Mouse (Mus musculus) stomach, embryonic 16.5 days (tissue): ENCODE measurements at regions not wholly inside any gene's neighbourhood (a gene's known extent, or its start where the extent isn't known, plus 50 kb on each side); places are given as distances from the start of the nearest gene placed in this dataset.
A peak's percentile ranks its signal among the peaks of the same experiment; 100 is the strongest.
"Not testable (repeated sequence)": the region's sequence is repeated elsewhere in the genome, so short reads cannot be mapped to it uniquely, and the experiment has no call there.

Experiments
- ATAC-seq: fragments of 200-750 bp; cut with Nextera tagmentation; 2 replicates; pipeline ENCODE4 v1.8.0; 2017; ENCODE audit warnings: moderate number of reproducible peaks, moderate TSS enrichment; ENCODE audit not compliant: insufficient read depth, low FRiP score
- H3K27ac ChIP-seq: fragments of 300-500 bp; sonication (generic); 2 replicates; pipeline ENCODE4 v1.5.1; 2014; ENCODE audit warnings: low read length
- H3K27me3 ChIP-seq: fragments of 300-500 bp; sonication (generic); 2 replicates; pipeline ENCODE4 v1.6.1; 2014; ENCODE audit warnings: low read length, control low read depth, mixed read lengths; ENCODE audit not compliant: control insufficient read depth, insufficient read depth
- H3K36me3 ChIP-seq: fragments of 300-500 bp; sonication (generic); 2 replicates; pipeline ENCODE4 v1.6.1; 2014; ENCODE audit warnings: low read length; ENCODE audit not compliant: control insufficient read depth, insufficient read depth
- H3K4me1 ChIP-seq: fragments of 300-500 bp; sonication (generic); 2 replicates; pipeline ENCODE4 v1.6.1; 2014; ENCODE audit warnings: low read length, control low read depth, mixed read lengths; ENCODE audit not compliant: control insufficient read depth, insufficient read depth
- H3K4me2 ChIP-seq: fragments of 300-500 bp; sonication (generic); 2 replicates; pipeline ENCODE4 v1.6.1; 2014; ENCODE audit warnings: low read depth, low read length, mixed read lengths
- H3K4me3 ChIP-seq: fragments of 300-500 bp; sonication (generic); replicated peaks from 2 replicates; pipeline ENCODE4 v1.5.1; 2014; ENCODE audit warnings: mild to moderate bottlenecking, low read length
- H3K9ac ChIP-seq: fragments of 300-500 bp; sonication (generic); 2 replicates; pipeline ENCODE4 v1.6.1; 2014; ENCODE audit warnings: low read length
- H3K9me3 ChIP-seq: fragments of 300-500 bp; sonication (generic); replicated peaks from 2 replicates; pipeline ENCODE4 v1.6.1; 2016; ENCODE audit warnings: low read length, control low read depth; ENCODE audit not compliant: control insufficient read depth
- WGBS: fragments of 180-500 bp; shearing (Covaris S2); extraction: QIAGEN DNeasy Blood & Tissue Kit; methylation state at CpG from one replicate; pipeline ENCODE4 v1.1.7; 2014; 5-methylcytosine and 5-hydroxymethylcytosine counted together

- H3K27ac ChIP-seq, result no peak overlapping the region
- WGBS, result 57% methylated on average over 15 of the region's 15 CpGs
- H3K9me3 ChIP-seq, result no peaks in the 10 kb centered on the region
- H3K36me3 ChIP-seq, result no peaks in the 10 kb centered on the region
- no peak for ATAC-seq
- peaks cover 5% of the 10 kb centered on the region; the same call in 1 of the 2 replicates for H3K4me1 ChIP-seq
- H3K4me2 ChIP-seq, result peak overlapping the region; percentile 20; the same call in 1 of the 2 replicates
- no peak overlapping the region for H3K9ac ChIP-seq
- H3K27me3 ChIP-seq, result no peaks in the 10 kb centered on the region; the same call in 1 of the 2 replicates
- H3K4me3 ChIP-seq, result no peak overlapping the region
Observed at GRCm38 (mm10) chr13:72301841-72302240, 326.8 kb upstream of the Irx2 start.

GRCm38 (mm10) chr13:72302436-72303125, 326.0 kb upstream of the Irx2 start:
- no peaks in the 10 kb centered on the region for H3K9me3 ChIP-seq
- H3K36me3 ChIP-seq, result no peaks in the 10 kb centered on the region
- no peaks in the 10 kb centered on the region; the same call in 1 of the 2 replicates for H3K27me3 ChIP-seq
- H3K4me2 ChIP-seq, result no peak overlapping the region
- peaks cover 5% of the 10 kb centered on the region; the same call in 1 of the 2 replicates for H3K4me1 ChIP-seq
- no peak overlapping the region for H3K4me3 ChIP-seq
- H3K27ac ChIP-seq, result no peak overlapping the region
- no peak for ATAC-seq
- no peak overlapping the region for H3K9ac ChIP-seq
- WGBS, result 72% methylated on average over 19 of the region's 19 CpGs

DNA sequence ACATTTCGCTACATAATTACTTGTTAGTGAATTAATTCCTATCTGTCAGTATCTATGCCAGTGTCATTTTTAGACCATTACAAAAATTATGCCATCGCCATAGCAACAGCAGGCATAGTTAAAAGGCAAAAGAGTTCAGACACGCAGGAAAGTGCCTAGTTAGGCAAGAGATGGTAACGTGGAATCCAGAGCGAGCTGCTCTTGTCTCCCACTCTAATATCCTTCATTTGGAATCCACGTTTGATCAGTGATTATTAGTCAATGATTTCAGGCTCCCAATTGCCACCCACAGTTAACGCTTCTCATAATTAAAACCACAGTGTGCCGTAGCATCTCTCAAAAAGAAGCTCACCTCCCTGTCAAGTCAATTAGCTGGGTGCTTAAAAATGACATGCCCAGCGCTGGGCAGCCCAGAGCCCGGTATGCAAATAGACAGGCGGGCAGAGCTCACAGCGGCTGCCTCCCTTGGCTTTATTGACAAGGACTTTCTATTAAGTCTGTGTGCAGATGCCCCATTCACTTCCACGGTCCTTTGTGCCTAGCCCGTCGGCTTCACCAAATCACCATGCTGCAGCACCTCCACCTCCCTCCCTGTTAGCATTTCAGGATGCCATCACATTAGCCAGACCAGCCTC, 325.4 kb upstream of the Irx2 start:
- H3K27me3 ChIP-seq, result no peaks in the 10 kb centered on the region; the same call in 1 of the 2 replicates
- H3K4me2 ChIP-seq, result no peak overlapping the region
- H3K9ac ChIP-seq, result no peak overlapping the region
- no peak for ATAC-seq
- H3K27ac ChIP-seq, result no peak overlapping the region
- H3K4me1 ChIP-seq, result peaks cover 5% of the 10 kb centered on the region; the same call in 1 of the 2 replicates
- H3K9me3 ChIP-seq, result no peaks in the 10 kb centered on the region
- H3K4me3 ChIP-seq, result no peak overlapping the region
- no peaks in the 10 kb centered on the region for H3K36me3 ChIP-seq
- WGBS, result 67% methylated on average over 15 of the region's 15 CpGs

DNA sequence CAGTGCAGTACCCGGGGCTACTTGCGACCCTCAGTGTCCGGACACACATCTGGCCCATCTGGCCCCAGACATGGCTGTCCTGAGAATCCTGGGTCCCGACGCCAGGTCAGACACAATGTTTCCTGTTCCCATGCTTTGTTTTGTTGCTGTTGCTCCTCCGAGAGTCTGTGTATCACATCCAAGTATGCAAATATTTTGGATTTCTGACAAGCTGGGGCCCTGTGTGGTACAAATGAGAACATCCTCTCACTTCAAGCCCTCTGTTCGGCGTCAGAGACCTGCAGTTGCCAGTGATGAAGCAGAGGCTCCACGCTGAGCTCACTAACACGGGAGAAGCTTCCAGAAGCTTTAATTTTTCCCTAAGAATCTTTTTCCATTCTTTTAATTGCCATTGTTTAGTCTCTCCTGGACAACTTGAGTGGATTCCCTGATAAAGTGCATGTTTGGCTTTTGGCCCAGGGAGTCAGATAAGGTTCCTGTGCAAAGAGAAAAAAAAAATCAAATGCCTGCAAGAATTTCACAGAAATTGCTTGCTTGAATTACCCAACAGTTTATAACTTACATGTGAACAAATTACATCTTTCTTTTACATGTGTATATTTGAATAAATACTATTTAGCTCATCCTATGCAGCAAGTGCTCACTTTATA, 304.5 kb upstream of the Irx2 start:
- Histone ChIP-seq H3K27me3 (no peaks in the 10 kb centered on the region), H3K9ac (no peak overlapping the region), H3K4me2 (no peak overlapping the region), H3K9me3 (no peaks in the 10 kb centered on the region), H3K4me1 (no peaks in the 10 kb centered on the region), H3K36me3 (no peaks in the 10 kb centered on the region), H3K4me3 (no peak overlapping the region), H3K27ac (no peak overlapping the region)
- ATAC-seq, result no peak
- WGBS, result 34% methylated on average over 10 of the region's 10 CpGs

DNA sequence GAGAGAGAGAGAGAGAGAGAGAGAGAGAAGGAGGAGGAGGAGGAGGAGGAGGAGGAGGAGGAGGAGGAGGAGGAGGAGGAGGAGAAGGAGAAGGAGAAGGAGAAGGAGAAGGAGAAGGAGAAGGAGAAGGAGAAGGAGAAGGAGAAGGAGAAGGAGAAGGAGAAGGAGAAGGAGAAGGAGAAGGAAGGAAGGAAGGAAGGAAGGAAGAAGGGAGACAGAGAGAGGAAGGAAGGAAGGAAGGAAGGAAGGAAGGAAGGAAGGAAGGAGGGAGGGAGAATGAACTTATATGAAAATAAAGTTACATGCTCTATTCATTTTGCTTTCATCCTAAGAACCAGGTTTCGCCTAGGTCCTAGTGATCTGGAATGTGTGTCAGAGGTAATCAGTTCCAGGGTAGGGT, 302.4 kb upstream of the Irx2 start:
- not testable (repeated sequence) for H3K9me3 ChIP-seq, H3K4me1 ChIP-seq, H3K9ac ChIP-seq, H3K4me3 ChIP-seq, H3K27ac ChIP-seq, H3K36me3 ChIP-seq, H3K4me2 ChIP-seq, ATAC-seq, H3K27me3 ChIP-seq
- 78% methylated on average over 1 of the region's 1 CpGs for WGBS

DNA sequence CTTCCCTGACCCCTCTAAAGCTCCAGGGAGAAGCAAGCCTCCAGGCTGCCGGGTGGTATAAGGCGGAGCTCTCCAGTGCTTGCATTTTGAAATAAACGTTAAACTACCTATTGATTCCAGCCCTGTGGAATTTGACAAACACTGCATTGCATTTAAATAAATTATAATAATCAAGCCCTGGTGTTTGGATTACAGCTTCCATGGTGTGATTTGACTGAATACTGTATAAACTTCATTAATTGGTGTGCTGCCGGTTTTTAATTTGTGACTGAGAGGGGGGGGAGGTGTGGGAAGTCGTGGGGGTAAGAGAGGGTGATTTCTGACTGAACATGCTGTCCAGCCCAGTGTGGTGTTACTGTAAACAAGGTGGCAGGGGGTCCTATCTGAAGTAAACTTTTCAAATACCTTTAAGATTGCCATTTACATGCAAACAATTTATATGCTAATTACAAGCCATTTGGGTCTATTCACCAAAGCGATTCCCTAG, 282.9 kb upstream of the Irx2 start:
- 18% methylated on average over 6 of the region's 6 CpGs for WGBS
- H3K27ac ChIP-seq, result no peak overlapping the region
- no peak overlapping the region for H3K4me2 ChIP-seq
- no peaks in the 10 kb centered on the region for H3K27me3 ChIP-seq
- no peak for ATAC-seq
- H3K4me3 ChIP-seq, result no peak overlapping the region
- H3K9ac ChIP-seq, result no peak overlapping the region
- H3K36me3 ChIP-seq, result no peaks in the 10 kb centered on the region
- H3K4me1 ChIP-seq, result no peaks in the 10 kb centered on the region
- H3K9me3 ChIP-seq, result no peaks in the 10 kb centered on the region

DNA sequence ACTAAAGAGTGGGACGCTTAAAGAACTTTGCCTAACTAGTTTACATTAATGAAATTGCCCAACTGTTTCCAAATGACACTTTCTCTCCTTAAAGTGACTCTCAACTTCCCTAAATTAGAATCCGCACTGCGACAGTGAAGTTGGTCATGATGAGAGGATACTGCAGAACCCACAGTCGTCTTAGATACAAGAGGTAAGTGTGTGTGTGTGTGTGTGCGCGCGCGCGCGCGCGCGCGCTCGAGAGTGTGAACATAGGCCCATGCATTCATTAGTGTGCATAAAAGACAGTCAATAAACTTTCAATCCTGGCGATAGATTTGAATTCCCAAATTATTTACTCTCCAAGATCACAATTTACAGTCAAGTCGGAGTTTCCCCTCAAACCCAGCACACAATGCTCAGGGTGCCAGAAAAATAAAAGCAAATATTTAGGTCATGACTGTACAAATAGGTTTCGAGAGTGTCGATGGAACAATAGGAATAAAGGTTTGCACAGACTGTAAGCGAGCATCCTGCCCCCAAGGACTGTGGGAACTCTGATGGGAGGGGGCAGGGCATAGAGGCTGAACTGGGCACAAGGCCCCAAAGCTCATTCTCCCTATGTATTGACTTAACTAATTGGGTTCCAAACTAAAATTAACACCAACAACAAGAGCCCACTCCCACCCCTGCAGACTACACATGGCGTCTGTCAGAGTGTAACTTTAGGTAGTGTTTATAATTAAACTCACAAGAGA, 282.2 kb upstream of the Irx2 start:
- no peak for ATAC-seq
- H3K9ac ChIP-seq, result no peak overlapping the region
- H3K4me2 ChIP-seq, result no peak overlapping the region
- no peaks in the 10 kb centered on the region for H3K27me3 ChIP-seq
- no peaks in the 10 kb centered on the region for H3K9me3 ChIP-seq
- H3K4me3 ChIP-seq, result no peak overlapping the region
- WGBS, result 32% methylated on average over 21 of the region's 21 CpGs
- H3K27ac ChIP-seq, result no peak overlapping the region
- no peaks in the 10 kb centered on the region for H3K4me1 ChIP-seq
- no peaks in the 10 kb centered on the region for H3K36me3 ChIP-seq

DNA sequence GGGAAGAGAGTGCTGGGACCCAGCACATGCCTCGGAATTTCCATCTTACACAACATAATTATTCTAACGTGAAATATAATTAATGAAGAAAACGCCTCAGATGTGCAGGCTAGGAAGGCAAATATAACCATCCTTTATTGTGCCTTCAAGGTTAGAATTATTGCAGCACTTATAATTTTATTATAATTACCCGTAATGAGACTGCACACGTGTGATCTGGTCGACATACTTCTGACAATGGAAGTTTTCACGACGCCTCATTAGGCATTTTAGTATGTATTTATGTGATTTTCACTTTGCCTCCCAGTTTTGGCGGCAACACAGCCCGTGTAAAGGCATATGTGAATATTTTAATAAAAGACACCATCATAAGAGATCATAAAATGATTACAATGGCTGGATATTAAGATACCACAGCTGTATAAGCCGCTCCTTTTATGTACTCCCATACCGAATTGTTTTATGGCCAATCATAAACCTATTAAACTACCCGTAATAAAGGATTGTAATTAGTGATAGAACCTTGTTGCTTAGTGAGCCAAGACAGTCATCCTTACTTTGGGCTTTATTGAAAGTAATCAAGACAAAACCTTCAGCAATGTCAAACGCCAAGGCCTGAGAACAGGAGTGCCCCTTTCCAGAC, 281.6 kb upstream of the Irx2 start:
- ATAC-seq, result no peak
- Histone ChIP-seq H3K4me1 (no peaks in the 10 kb centered on the region), H3K36me3 (no peaks in the 10 kb centered on the region), H3K9ac (no peak overlapping the region), H3K27ac (no peak overlapping the region), H3K4me2 (no peak overlapping the region), H3K9me3 (no peaks in the 10 kb centered on the region), H3K27me3 (no peaks in the 10 kb centered on the region), H3K4me3 (no peak overlapping the region)
- 82% methylated on average over 14 of the region's 14 CpGs for WGBS
